9 mouse cellular contexts compared by ENCODE assay signal in genomic region chr17:37246715-37247114, GRCm38 (mm10). TPM values are rescaled to one million over a fixed set of nuclear protein-coding genes. Genes with fewer than 3 reads are reported as not detected.
DNase-seq lines count a peak whose midpoint lies in the region; ATAC-seq and TF ChIP-seq lines count a peak whose summit lies in the region.
"Had no signal": no experiment of that assay in that cellular context is flagged by ENCODE, and none has a peak within 500 bp of the region (broad histone marks: within the 10 kb centered on the region; RNA-seq: fewer than 3 reads in every experiment).

No protein-coding gene starts in this region.

- no peak for TF ChIP-seq EP300 in stomach, postnatal 0 days (optimal IDR thresholded peaks at IDR 0.05)

- DNase-seq in urinary bladder, adult 18-20 months (ENCODE audit: low spot score in 2 of 2), result peak; percentile 1 to 6
- DNase-seq in urinary bladder, adult 2 months (ENCODE audit: low spot score), result no peak
- peak; percentile 21 for DNase-seq in adrenal gland, adult 2 months
- peak; percentile 7 to 72 for DNase-seq in frontal cortex, adult 2 months (ENCODE audit: extremely low spot score in 1 of 2, low spot score in 1 of 2)
- DNase-seq in kidney, postnatal 25 days, result peak; percentile 28 to 39
- DNase-seq in lung, postnatal 25 days (ENCODE audit: low spot score), result peak; percentile 54
- peak; percentile 29 for DNase-seq in stomach, postnatal 0 days (ENCODE audit: low spot score)
- DNase-seq in limb, embryonic 10.5 days (ENCODE audit: low spot score), result no peak

- WGBS in stomach, postnatal 0 days, result 30% methylated on average over 5 of the region's 5 CpGs
- 36% methylated on average over 5 of the region's 5 CpGs for WGBS in limb, embryonic 10.5 days

- ATAC-seq in stomach, postnatal 0 days (ENCODE audit: low FRiP score, low TSS enrichment), result peak; percentile 60; the same call in 1 of the 2 replicates

- TF ChIP-seq CTCF in stomach, postnatal 0 days (IDR thresholded peaks at IDR 0.05; ENCODE audit: low read depth), result peak; percentile 20; the same call in 1 of the 2 replicates

- H3K9ac ChIP-seq in stomach, postnatal 0 days (ENCODE audit: low read length), result no peak overlapping the region
- H3K9ac ChIP-seq: heart, embryonic 13.5 days had no signal

- H3K4me2 ChIP-seq in stomach, postnatal 0 days (replicated peaks; ENCODE audit: low read depth), result no peak overlapping the region
- H3K4me2 ChIP-seq: heart, embryonic 13.5 days had no signal

- H3K9me3 ChIP-seq in stomach, postnatal 0 days (ENCODE audit: control insufficient read depth, low read length), result no peaks in the 10 kb centered on the region
- H3K9me3 ChIP-seq in limb, embryonic 10.5 days (replicated peaks), result no peaks in the 10 kb centered on the region
- H3K9me3 ChIP-seq: heart, embryonic 13.5 days had no signal

- no peak overlapping the region for H3K27ac ChIP-seq in stomach, postnatal 0 days (replicated peaks)
- no peak overlapping the region for H3K27ac ChIP-seq in limb, embryonic 10.5 days
- H3K27ac ChIP-seq: heart, embryonic 13.5 days had no signal

- H3K4me3 ChIP-seq in stomach, postnatal 0 days (ENCODE audit: low read depth, low read length), result no peak overlapping the region
- no peak overlapping the region for H3K4me3 ChIP-seq in limb, embryonic 10.5 days
- H3K4me3 ChIP-seq: heart, embryonic 13.5 days had no signal

- no peaks in the 10 kb centered on the region for H3K4me1 ChIP-seq in stomach, postnatal 0 days (replicated peaks; ENCODE audit: control insufficient read depth, insufficient read depth)
- no peaks in the 10 kb centered on the region for H3K4me1 ChIP-seq in limb, embryonic 10.5 days
- H3K4me1 ChIP-seq: heart, embryonic 13.5 days had no signal

- no peaks in the 10 kb centered on the region for H3K36me3 ChIP-seq in stomach, postnatal 0 days (ENCODE audit: control insufficient read depth, insufficient read depth, low read length)
- no peaks in the 10 kb centered on the region for H3K36me3 ChIP-seq in limb, embryonic 10.5 days
- H3K36me3 ChIP-seq: heart, embryonic 13.5 days had no signal

- H3K27me3 ChIP-seq in stomach, postnatal 0 days (ENCODE audit: control insufficient read depth, insufficient read depth, low read length), result no peaks in the 10 kb centered on the region
- no peaks in the 10 kb centered on the region for H3K27me3 ChIP-seq in limb, embryonic 10.5 days (ENCODE audit: low read depth, poor library complexity, severe bottlenecking)
- H3K27me3 ChIP-seq: heart, embryonic 13.5 days had no signal

RNA-seq across cellular contexts. Expression of gene Olfr97, which starts 9.6 kb away (rescaled TPM):
- not detected in 2 replicates for polyA plus RNA-seq in urinary bladder, adult 2 months (2012; rRNA removed)
- total RNA-seq in adrenal gland, adult 2 months (2021), result not detected
- not detected in 2 replicates for polyA plus RNA-seq in adrenal gland, adult 2 months (2012; rRNA removed)
- not detected in 2 replicates for polyA plus RNA-seq in frontal cortex, adult 2 months (2012; rRNA removed)
- polyA plus RNA-seq in stomach, postnatal 0 days (2015; fragmentation: Nextera tagmentation; extraction: Ambion mirVana), result not detected in 2 replicates
- not detected in 2 replicates for polyA plus RNA-seq in limb, embryonic 10.5 days (2016; fragmentation: Nextera tagmentation; extraction: Ambion mirVana)
- polyA plus RNA-seq: heart, embryonic 13.5 days had no signal

RNA-seq across cellular contexts. Expression of gene Olfr98, which starts 16.8 kb away (rescaled TPM):
- polyA plus RNA-seq in urinary bladder, adult 2 months (2012; rRNA removed), result not detected in 2 replicates
- total RNA-seq in adrenal gland, adult 2 months (2021), result not detected
- not detected in 2 replicates for polyA plus RNA-seq in adrenal gland, adult 2 months (2012; rRNA removed)
- not detected in 2 replicates for polyA plus RNA-seq in frontal cortex, adult 2 months (2012; rRNA removed)
- polyA plus RNA-seq in stomach, postnatal 0 days (2015; fragmentation: Nextera tagmentation; extraction: Ambion mirVana), result not detected in 2 replicates
- not detected in 2 replicates for polyA plus RNA-seq in limb, embryonic 10.5 days (2016; fragmentation: Nextera tagmentation; extraction: Ambion mirVana)
- polyA plus RNA-seq: heart, embryonic 13.5 days had no signal

RNA-seq across cellular contexts. Expression of gene H2-M3, which starts 23.3 kb away (rescaled TPM):
- 12.3 and 13.0 TPM in 2 replicates for polyA plus RNA-seq in urinary bladder, adult 2 months (2012; rRNA removed)
- total RNA-seq in adrenal gland, adult 2 months (2021), result 1 to 10 TPM; 3.3 to 6.6 TPM
- polyA plus RNA-seq in adrenal gland, adult 2 months (2012; rRNA removed), result 3.5 and 4.3 TPM in 2 replicates
- 2.4 and 3.0 TPM in 2 replicates for polyA plus RNA-seq in frontal cortex, adult 2 months (2012; rRNA removed)
- 4.2 and 4.3 TPM in 2 replicates for polyA plus RNA-seq in stomach, postnatal 0 days (2015; fragmentation: Nextera tagmentation; extraction: Ambion mirVana)
- polyA plus RNA-seq in limb, embryonic 10.5 days (2016; fragmentation: Nextera tagmentation; extraction: Ambion mirVana), result 0.64 and 0.74 TPM in 2 replicates

RNA-seq across cellular contexts. Expression of gene Olfr96, which starts 26.8 kb away (rescaled TPM):
- polyA plus RNA-seq in urinary bladder, adult 2 months (2012; rRNA removed), result not detected in 2 replicates
- total RNA-seq in adrenal gland, adult 2 months (2021), result not detected
- polyA plus RNA-seq in adrenal gland, adult 2 months (2012; rRNA removed), result not detected in 2 replicates
- polyA plus RNA-seq in frontal cortex, adult 2 months (2012; rRNA removed), result not detected in 2 replicates
- not detected in 2 replicates for polyA plus RNA-seq in stomach, postnatal 0 days (2015; fragmentation: Nextera tagmentation; extraction: Ambion mirVana)
- polyA plus RNA-seq in limb, embryonic 10.5 days (2016; fragmentation: Nextera tagmentation; extraction: Ambion mirVana), result not detected in 2 replicates
- polyA plus RNA-seq: heart, embryonic 13.5 days had no signal

RNA-seq across cellular contexts. Expression of gene Olfr95, which starts 33.8 kb away (rescaled TPM):
- not detected in 2 replicates for polyA plus RNA-seq in urinary bladder, adult 2 months (2012; rRNA removed)
- not detected for total RNA-seq in adrenal gland, adult 2 months (2021)
- not detected in 2 replicates for polyA plus RNA-seq in adrenal gland, adult 2 months (2012; rRNA removed)
- not detected in 2 replicates for polyA plus RNA-seq in frontal cortex, adult 2 months (2012; rRNA removed)
- polyA plus RNA-seq in stomach, postnatal 0 days (2015; fragmentation: Nextera tagmentation; extraction: Ambion mirVana), result not detected in 2 replicates
- polyA plus RNA-seq in limb, embryonic 10.5 days (2016; fragmentation: Nextera tagmentation; extraction: Ambion mirVana), result not detected in 2 replicates
- polyA plus RNA-seq: heart, embryonic 13.5 days had no signal

Comparison
In these comparisons a context has a peak if more than half of its experiments do, and no peak if none do; other contexts are left out.
1. DNase-seq: peak in urinary bladder, adult 18-20 months (2 of 2), adrenal gland, adult 2 months (single experiment), frontal cortex, adult 2 months (2 of 2), kidney, postnatal 25 days (2 of 2), lung, postnatal 25 days (single experiment) and stomach, postnatal 0 days (single experiment); none in urinary bladder, adult 2 months (single experiment) and limb, embryonic 10.5 days (single experiment).